Mouse (Mus musculus): ENCODE results near the gene Mid1.
"Not testable (repeated sequence)": the region's sequence is repeated elsewhere in the genome, so short reads cannot be mapped to it uniquely, and the experiment has no call there.

DNA sequence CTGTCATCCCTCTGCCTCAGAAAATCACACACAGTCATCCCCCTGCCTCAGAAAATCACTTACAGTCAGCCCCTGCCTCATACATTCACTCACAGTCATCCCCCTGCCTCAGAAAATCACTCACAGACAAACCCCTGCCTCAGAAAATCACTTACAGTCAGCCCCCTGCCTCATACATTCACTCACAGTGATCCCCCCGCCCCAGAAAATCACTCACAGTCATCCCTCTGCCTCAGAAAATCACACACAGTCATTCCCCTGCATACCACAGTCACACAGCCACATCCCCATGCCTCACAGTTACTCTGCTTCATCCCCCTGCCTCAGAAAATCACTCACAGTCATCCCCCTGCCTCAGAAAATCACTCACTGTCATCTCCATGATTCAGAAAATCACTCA, 318.5 kb downstream of the Mid1 start:
- TF ChIP-seq GATA1 (IDR thresholded peaks at IDR 0.05; ENCODE audit: borderline replicate concordance, low read length); FLI1 (IDR thresholded peaks at IDR 0.05; ENCODE audit: low read length): not testable (repeated sequence)
